Mouse (Mus musculus) stomach, embryonic 14.5 days (tissue): ENCODE data around the gene 1700093K21Rik. TPM values are rescaled to one million over a fixed set of nuclear protein-coding genes. Genes with fewer than 3 reads are reported as not detected.
"Not testable (repeated sequence)": the region's sequence is repeated elsewhere in the genome, so short reads cannot be mapped to it uniquely, and the experiment has no call there.

Experiments used
- ATAC-seq: fragments of 200-750 bp; cut with Nextera tagmentation; 2 replicates; pipeline ENCODE4 v1.8.0; 2017; ENCODE audit warnings: low read depth, moderate TSS enrichment; ENCODE audit not compliant: insufficient number of reproducible peaks, insufficient read depth, low FRiP score
- H3K27ac ChIP-seq: fragments of 300-500 bp; sonication (generic); 2 replicates; pipeline ENCODE4 v1.5.1; 2014; ENCODE audit warnings: mild to moderate bottlenecking, low read length, moderate library complexity, mixed read lengths
- H3K27me3 ChIP-seq: fragments of 300-500 bp; sonication (generic); 2 replicates; pipeline ENCODE4 v1.6.1; 2014; ENCODE audit warnings: low read length, control low read depth, mixed read lengths; ENCODE audit not compliant: control insufficient read depth, insufficient read depth
- H3K36me3 ChIP-seq: fragments of 300-500 bp; sonication (generic); 2 replicates; pipeline ENCODE4 v1.6.1; 2014; ENCODE audit warnings: mild to moderate bottlenecking, control low read depth, low read length, moderate library complexity, mixed read lengths; ENCODE audit not compliant: control insufficient read depth, insufficient read depth
- H3K4me1 ChIP-seq: fragments of 300-500 bp; sonication (generic); 2 replicates; pipeline ENCODE4 v1.6.1; 2014; ENCODE audit warnings: low read length, control low read depth, mixed read lengths; ENCODE audit not compliant: control insufficient read depth, insufficient read depth
- H3K4me2 ChIP-seq: fragments of 300-500 bp; sonication (generic); replicated peaks from 2 replicates; pipeline ENCODE4 v1.6.1; 2014; ENCODE audit warnings: low read depth, low read length, control low read depth
- H3K4me3 ChIP-seq: fragments of 300-500 bp; sonication (generic); 2 replicates; pipeline ENCODE4 v1.5.1; 2014; ENCODE audit warnings: low read depth, low read length, control low read depth
- H3K9ac ChIP-seq: fragments of 300-500 bp; sonication (generic); replicated peaks from 2 replicates; pipeline ENCODE4 v1.6.1; 2014; ENCODE audit warnings: low read depth, mild to moderate bottlenecking, control low read depth, low read length, moderate library complexity, mixed read lengths
- H3K9me3 ChIP-seq: fragments of 300-500 bp; sonication (generic); 2 replicates; pipeline ENCODE4 v1.6.1; 2016; ENCODE audit warnings: low read depth, low read length, control low read depth; ENCODE audit not compliant: control insufficient read depth
- WGBS: fragments of 180-500 bp; shearing (Covaris S2); extraction: QIAGEN DNeasy Blood & Tissue Kit; methylation state at CpG from one replicate; pipeline ENCODE4 v1.1.7; 2014; 5-methylcytosine and 5-hydroxymethylcytosine counted together
- polyA plus RNA-seq: library from polyadenylated mRNA; unstranded; fragments of >200 nt; fragmentation: Nextera tagmentation; extraction: Ambion mirVana; gene quantifications from 2 replicates; pipeline ENCODE4 v1.2.1, GENCODE M21; 2014

1700093K21Rik gene
- not detected in 2 replicates for polyA plus RNA-seq

DNA sequence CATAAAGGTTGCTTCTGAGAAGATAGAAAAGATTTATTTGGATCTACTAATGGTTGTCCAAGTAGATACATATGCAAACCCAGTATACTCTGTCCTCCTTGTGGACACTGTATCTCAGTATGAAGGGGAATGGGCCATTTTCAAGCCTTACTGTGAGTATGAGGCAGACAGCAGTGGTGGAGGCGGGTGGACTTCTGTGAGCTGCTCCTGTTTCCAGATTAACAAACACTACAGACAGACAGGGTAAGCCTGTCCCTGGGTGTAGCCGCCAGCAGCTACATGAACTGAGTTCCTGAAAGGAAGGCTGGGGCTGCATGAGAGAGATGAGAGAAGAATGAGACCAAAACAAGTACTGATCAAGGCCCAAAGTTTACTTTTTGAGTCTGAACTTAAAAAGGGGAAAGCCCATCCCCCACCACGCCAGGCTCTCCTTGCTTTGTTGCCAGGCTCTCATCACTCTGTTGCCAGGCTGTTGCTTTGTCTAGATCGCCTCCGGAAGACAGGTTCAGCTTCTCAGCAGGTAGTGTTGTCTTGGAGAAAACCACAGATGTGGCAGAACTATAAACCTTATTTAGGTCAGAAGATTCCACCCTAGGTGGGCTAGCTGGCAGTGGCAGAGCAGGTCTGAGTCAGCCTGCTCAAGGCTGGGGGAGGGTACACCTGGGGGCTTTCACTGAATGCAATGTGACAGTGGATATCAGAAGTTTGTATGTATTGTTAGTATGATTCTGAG lies at the start of gene 1700093K21Rik:
Gene 1700093K21Rik, minus strand, starts transcription at position 683 of the 733 bp plus-strand sequence.
- 42% methylated on average over 5 of the region's 5 CpGs for WGBS
- Histone ChIP-seq H3K4me2 (no peak within 1 kb of the TSS), H3K27me3 (no peaks in the 10 kb centered on the region), H3K4me3 (no peak within 1 kb of the TSS), H3K9me3 (no peaks in the 10 kb centered on the region), H3K27ac (no peak within 1 kb of the TSS), H3K9ac (no peak within 1 kb of the TSS), H3K36me3 (no peaks in the 10 kb centered on the region), H3K4me1 (no peaks in the 10 kb centered on the region)
- ATAC-seq: no peak

DNA sequence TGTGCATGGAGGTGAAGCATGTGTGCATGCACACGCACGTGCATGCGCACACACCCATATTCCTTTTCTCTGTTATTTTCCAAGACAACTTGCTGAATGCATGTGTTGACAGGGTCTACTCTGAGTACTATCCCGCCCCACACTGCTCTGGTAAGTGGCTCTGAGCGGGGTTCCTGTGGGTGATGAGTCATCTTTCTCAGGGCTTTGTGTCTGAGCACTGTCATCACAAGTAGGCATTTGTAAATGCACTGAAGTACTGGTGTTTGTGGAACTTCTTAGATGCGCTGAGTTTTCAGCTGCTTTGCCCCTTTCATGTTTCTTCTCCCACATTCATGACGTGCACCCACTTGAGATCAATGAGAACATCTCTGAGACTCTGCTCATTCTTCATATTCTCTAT lies 49.2 kb upstream of the 1700093K21Rik start:
- H3K4me3 ChIP-seq: no peak overlapping the region
- no peaks in the 10 kb centered on the region for H3K27me3 ChIP-seq
- no peak overlapping the region for H3K9ac ChIP-seq
- H3K36me3 ChIP-seq: peaks cover 5% of the 10 kb centered on the region; the same call in 1 of the 2 replicates
- WGBS: 88% methylated on average over 7 of the region's 7 CpGs
- no peak for ATAC-seq
- H3K4me2 ChIP-seq: no peak overlapping the region
- H3K27ac ChIP-seq: no peak overlapping the region
- H3K4me1 ChIP-seq: no peaks in the 10 kb centered on the region
- H3K9me3 ChIP-seq: no peaks in the 10 kb centered on the region

DNA sequence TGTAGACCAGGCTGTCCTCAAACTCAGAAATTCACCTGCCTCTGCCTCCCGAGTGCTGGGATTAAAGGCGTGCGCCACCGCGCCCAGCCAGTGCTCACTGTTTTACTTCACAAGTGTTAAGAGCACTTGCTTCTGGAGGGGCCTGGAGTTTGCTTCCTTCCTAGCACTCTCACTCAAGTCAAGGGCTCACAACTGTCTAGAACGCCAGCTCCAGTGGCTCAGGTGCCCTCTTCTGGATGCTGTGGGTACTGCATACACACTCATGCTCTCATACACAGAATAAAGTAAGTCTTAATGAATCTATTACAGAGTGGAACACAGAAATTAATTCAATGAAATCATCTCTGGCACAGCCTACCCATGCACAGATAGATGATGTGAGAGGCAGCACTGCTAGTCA lies 44.8 kb upstream of the 1700093K21Rik start:
- no peaks in the 10 kb centered on the region; the same call in 1 of the 2 replicates for H3K36me3 ChIP-seq
- WGBS: 59% methylated on average over 6 of the region's 6 CpGs

DNA sequence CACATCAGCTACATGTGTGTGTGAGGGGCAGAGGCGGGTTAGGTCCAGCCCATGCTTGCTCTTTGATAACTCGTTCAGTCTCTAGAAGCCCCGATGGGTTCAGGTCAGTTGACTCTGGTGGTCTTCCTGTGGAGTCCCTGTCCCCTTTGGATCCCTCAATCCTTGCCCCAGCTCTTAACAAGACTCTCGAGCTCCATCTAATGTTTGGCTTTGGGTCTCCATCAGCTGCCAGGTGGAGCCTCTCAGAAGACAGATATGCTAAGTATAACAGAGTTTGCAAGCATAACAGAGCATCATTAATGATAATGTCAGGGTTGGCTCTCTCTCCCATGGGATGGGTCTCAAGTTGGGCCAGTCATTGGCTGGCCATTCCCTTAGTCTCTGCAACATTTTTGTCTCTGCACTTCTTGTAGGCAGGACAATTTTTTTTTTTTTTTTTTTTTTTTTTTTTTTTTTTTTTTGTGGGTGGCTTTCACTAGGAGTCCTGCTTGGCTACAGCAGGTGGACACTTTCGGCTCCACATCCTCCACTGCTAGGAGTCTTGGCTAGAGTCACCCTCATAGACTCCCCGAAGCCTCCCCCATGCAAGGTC lies 36.2 kb upstream of the 1700093K21Rik start:
- Histone ChIP-seq H3K27me3 (no peaks in the 10 kb centered on the region), H3K9me3 (no peaks in the 10 kb centered on the region), H3K27ac (no peak overlapping the region), H3K36me3 (no peaks in the 10 kb centered on the region), H3K4me1 (no peaks in the 10 kb centered on the region), H3K4me2 (no peak overlapping the region), H3K9ac (no peak overlapping the region), H3K4me3 (no peak overlapping the region)
- WGBS: 56% methylated on average over 6 of the region's 6 CpGs
- no peak for ATAC-seq

More for the DNA sequence above, 44.8 kb upstream of the 1700093K21Rik start:
- H3K4me1 ChIP-seq: no peaks in the 10 kb centered on the region
- H3K9ac ChIP-seq: no peak overlapping the region
- 0 out of 2 replicates have a peak, but pooled peaks have one; percentile 58 for ATAC-seq
- H3K27ac ChIP-seq: no peak overlapping the region
- H3K4me2 ChIP-seq: no peak overlapping the region
- H3K27me3 ChIP-seq: no peaks in the 10 kb centered on the region
- no peaks in the 10 kb centered on the region for H3K9me3 ChIP-seq
- no peak overlapping the region for H3K4me3 ChIP-seq

DNA sequence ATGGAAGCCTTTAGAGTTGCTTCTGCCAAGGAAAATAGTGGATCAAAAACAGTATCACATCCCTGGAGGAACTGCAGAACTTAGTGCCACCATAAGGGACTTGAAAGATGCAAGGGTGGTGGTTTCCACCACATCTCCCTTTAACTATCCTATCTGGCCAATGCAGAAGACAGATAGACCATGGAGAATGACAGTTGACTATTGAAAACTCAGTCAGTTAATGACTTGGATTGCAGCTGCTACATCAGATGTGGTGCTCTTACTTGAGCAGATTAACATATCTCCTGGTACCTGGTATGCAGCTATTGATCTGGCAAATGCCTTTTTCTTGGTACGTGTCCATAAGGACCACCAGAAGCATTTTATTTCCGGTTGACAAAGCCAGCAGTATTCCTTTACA lies 16.5 kb upstream of the 1700093K21Rik start:
- Histone ChIP-seq H3K36me3 (no peaks in the 10 kb centered on the region), H3K9me3 (no peaks in the 10 kb centered on the region), H3K4me3 (no peak overlapping the region), H3K27ac (no peak overlapping the region), H3K4me1 (no peaks in the 10 kb centered on the region), H3K27me3 (no peaks in the 10 kb centered on the region), H3K9ac (no peak overlapping the region), H3K4me2 (no peak overlapping the region)
- 93% methylated on average over 2 of the region's 2 CpGs for WGBS
- ATAC-seq: no peak

DNA sequence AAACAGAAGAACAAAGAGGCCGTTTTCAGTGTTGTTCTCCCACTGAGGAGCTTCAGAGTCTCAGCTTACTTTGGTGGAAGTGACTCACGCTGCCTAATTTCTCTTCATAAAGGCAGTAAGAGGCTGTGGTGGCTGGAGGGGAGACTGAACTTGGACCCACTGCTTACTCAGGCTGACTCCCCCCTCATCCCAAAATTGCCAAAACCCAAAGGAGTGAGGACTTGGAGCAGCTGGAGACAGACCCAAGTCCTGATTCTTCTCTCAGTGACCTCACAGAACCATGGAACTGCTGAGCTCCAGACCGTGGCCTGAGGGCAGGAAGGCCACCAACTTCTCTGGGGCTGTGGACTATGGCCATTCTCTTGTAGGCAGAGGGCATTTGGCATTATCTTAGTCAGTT lies 2.0 kb downstream of the 1700093K21Rik start:
- WGBS: 87% methylated on average over 3 of the region's 3 CpGs
- Histone ChIP-seq H3K27ac (no peak overlapping the region), H3K9me3 (no peaks in the 10 kb centered on the region), H3K4me2 (no peak overlapping the region), H3K36me3 (no peaks in the 10 kb centered on the region), H3K27me3 (no peaks in the 10 kb centered on the region), H3K4me1 (no peaks in the 10 kb centered on the region), H3K4me3 (no peak overlapping the region), H3K9ac (no peak overlapping the region)
- ATAC-seq: no peak

DNA sequence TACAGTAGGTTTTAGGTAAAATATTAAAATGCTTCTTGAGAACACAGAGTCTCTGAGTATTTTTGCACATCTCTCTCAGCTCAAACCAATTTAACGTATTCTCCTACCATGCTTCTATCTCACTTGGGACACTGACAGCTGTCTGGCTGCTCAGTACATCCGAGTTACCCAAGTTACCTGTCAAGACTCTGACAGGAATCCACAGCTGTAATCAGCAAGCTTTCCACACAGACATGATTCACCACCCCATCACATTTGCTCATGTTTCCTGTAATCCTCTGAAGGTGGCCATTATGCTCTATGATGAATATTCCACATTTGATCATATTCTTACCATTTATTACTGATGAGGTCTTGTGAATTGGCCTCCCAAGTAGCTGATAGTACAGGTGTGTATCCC lies 5.6 kb downstream of the 1700093K21Rik start:
- no peak overlapping the region for H3K27ac ChIP-seq
- no peak for ATAC-seq
- 74% methylated on average over 2 of the region's 2 CpGs for WGBS

DNA sequence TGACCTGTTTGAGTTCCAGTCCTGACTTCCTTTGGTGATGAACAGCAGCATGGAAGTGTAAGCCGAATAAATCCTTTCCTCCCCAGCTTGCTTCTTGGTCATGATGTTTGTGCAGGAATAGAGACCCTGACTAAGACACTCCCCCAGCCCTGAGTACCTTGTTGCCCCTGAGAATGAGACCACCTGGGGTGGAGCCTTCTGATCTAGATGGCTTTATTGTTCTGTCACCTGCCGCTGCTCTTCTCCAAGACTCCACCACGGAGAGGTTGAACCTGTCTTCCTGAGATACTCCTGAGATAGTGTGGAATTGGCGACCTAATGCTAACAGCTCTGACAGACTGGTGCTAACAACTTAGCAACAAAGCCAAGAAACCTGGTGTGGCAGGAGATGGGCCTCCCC lies 6.2 kb downstream of the 1700093K21Rik start:
- not testable (repeated sequence) for H3K4me2 ChIP-seq, H3K9ac ChIP-seq, H3K9me3 ChIP-seq, ATAC-seq, H3K27me3 ChIP-seq, H3K27ac ChIP-seq, H3K4me1 ChIP-seq, H3K36me3 ChIP-seq, H3K4me3 ChIP-seq
- 34% methylated on average over 4 of the region's 4 CpGs for WGBS

More for the DNA sequence above, 5.6 kb downstream of the 1700093K21Rik start:
- no peaks in the 10 kb centered on the region for H3K27me3 ChIP-seq
- no peaks in the 10 kb centered on the region for H3K36me3 ChIP-seq
- H3K4me2 ChIP-seq: no peak overlapping the region
- H3K4me3 ChIP-seq: no peak overlapping the region
- H3K9me3 ChIP-seq: no peaks in the 10 kb centered on the region
- no peaks in the 10 kb centered on the region for H3K4me1 ChIP-seq
- H3K9ac ChIP-seq: no peak overlapping the region
